Mouse (Mus musculus) olfactory bulb, adult 2 months (tissue): Measurements from ENCODE around the gene Rasl11b.

ENCODE experiments used
- CTCF ChIP-seq: fragments of 200-500 bp; IDR thresholded peaks from 2 replicates; pipeline ENCODE4 v1.5.1; 2012; ENCODE audit warnings: low read depth, mild to moderate bottlenecking, low read length, moderate library complexity; ENCODE audit not compliant: insufficient read depth
- POLR2A ChIP-seq: fragments of 200-500 bp; IDR thresholded peaks from 2 replicates; pipeline ENCODE4 v1.6.1; 2012; ENCODE audit warnings: mild to moderate bottlenecking, low read depth, low read length, moderate library complexity; ENCODE audit not compliant: insufficient read depth

- TF ChIP-seq POLR2A, result no peak
- TF ChIP-seq CTCF, result no peak
Measured at GRCm38 (mm10) chr5:74158929-74159632, 36.0 kb upstream of the Rasl11b start.
